Mouse (Mus musculus) neural tube, embryonic 12.5 days (tissue): ENCODE data around the gene Lrrc15. TPM values are rescaled to one million over a fixed set of nuclear protein-coding genes. Genes with fewer than 3 reads are reported as not detected.

Experiments used
- ATAC-seq: fragments of 200-750 bp; cut with Nextera tagmentation; 2 replicates; pipeline ENCODE4 v1.8.0; 2017; ENCODE audit warnings: low read depth, mild to moderate bottlenecking, moderate TSS enrichment, moderate library complexity; ENCODE audit not compliant: low FRiP score
- H3K27ac ChIP-seq: fragments of 300-500 bp; sonication (generic); 2 replicates; pipeline ENCODE4 v1.5.1; 2016
- H3K27me3 ChIP-seq: fragments of 300-500 bp; sonication (generic); replicated peaks from 2 replicates; pipeline ENCODE4 v1.6.1; 2016; ENCODE audit warnings: mild to moderate bottlenecking
- H3K36me3 ChIP-seq: fragments of 300-500 bp; sonication (generic); 2 replicates; pipeline ENCODE4 v1.6.1; 2016; ENCODE audit warnings: mild to moderate bottlenecking
- H3K4me1 ChIP-seq: fragments of 300-500 bp; sonication (generic); 2 replicates; pipeline ENCODE4 v1.6.1; 2016
- H3K4me2 ChIP-seq: fragments of 300-500 bp; sonication (generic); replicated peaks from 2 replicates; pipeline ENCODE4 v1.6.1; 2016; ENCODE audit warnings: mild to moderate bottlenecking
- H3K4me3 ChIP-seq: fragments of 300-500 bp; sonication (generic); 2 replicates; pipeline ENCODE4 v1.5.1; 2016
- H3K9ac ChIP-seq: fragments of 300-500 bp; sonication (generic); 2 replicates; pipeline ENCODE4 v1.6.1; 2016; ENCODE audit warnings: mild to moderate bottlenecking
- H3K9me3 ChIP-seq: fragments of 300-500 bp; sonication (generic); 2 replicates; pipeline ENCODE4 v1.6.1; 2016; ENCODE audit warnings: mild to moderate bottlenecking
- WGBS: fragments of 180-500 bp; shearing (Covaris S2); methylation state at CpG from one replicate; pipeline ENCODE4 v1.1.7; 2016; 5-methylcytosine and 5-hydroxymethylcytosine counted together
- polyA plus RNA-seq: library from polyadenylated mRNA; unstranded; fragments of >200 nt; fragmentation: Nextera tagmentation; extraction: Ambion mirVana; gene quantifications from 2 replicates; pipeline ENCODE4 v1.2.1, GENCODE M21; 2016

Gene Lrrc15
- polyA plus RNA-seq, 1 experiment from 2014 or later: 0.27 TPM

GRCm38 (mm10) chr16:30231882-30232604 is 51.0 kb downstream of the Lrrc15 start:
- WGBS: 31% methylated on average over 13 of the region's 13 CpGs
- ATAC-seq: no peak

GRCm38 (mm10) chr16:30227352-30227751 is 55.7 kb downstream of the Lrrc15 start:
- H3K4me2 ChIP-seq: no peak overlapping the region
- H3K36me3 ChIP-seq: no peaks in the 10 kb centered on the region
- no peak overlapping the region for H3K27ac ChIP-seq
- no peak overlapping the region for H3K4me3 ChIP-seq
- no peak overlapping the region for H3K9ac ChIP-seq
- H3K9me3 ChIP-seq: no peaks in the 10 kb centered on the region
- ATAC-seq: no peak
- H3K27me3 ChIP-seq: peaks cover 11% of the 10 kb centered on the region
- WGBS: 62% methylated on average over 7 of the region's 7 CpGs
- H3K4me1 ChIP-seq: peaks cover 2% of the 10 kb centered on the region; the same call in 1 of the 2 replicates

More at GRCm38 (mm10) chr16:30231882-30232604, 51.0 kb downstream of the Lrrc15 start:
- no peak overlapping the region for H3K27ac ChIP-seq
- no peak overlapping the region for H3K4me2 ChIP-seq
- no peak overlapping the region for H3K4me3 ChIP-seq
- peaks cover 42% of the 10 kb centered on the region for H3K27me3 ChIP-seq
- H3K36me3 ChIP-seq: no peaks in the 10 kb centered on the region
- no peaks in the 10 kb centered on the region for H3K9me3 ChIP-seq
- H3K4me1 ChIP-seq: peaks cover 18% of the 10 kb centered on the region; the same call in 1 of the 2 replicates
- H3K9ac ChIP-seq: no peak overlapping the region

- peaks cover 11% of the 10 kb centered on the region for H3K27me3 ChIP-seq
- H3K9me3 ChIP-seq: no peaks in the 10 kb centered on the region
- H3K36me3 ChIP-seq: no peaks in the 10 kb centered on the region
- H3K9ac ChIP-seq: no peak overlapping the region
- no peak overlapping the region for H3K4me2 ChIP-seq
- ATAC-seq: no peak
- H3K4me1 ChIP-seq: peaks cover 4% of the 10 kb centered on the region; the same call in 1 of the 2 replicates
- WGBS: 68% methylated on average over 13 of the region's 13 CpGs
- H3K27ac ChIP-seq: no peak overlapping the region
- no peak overlapping the region for H3K4me3 ChIP-seq
Measured at GRCm38 (mm10) chr16:30221161-30221782, 61.8 kb downstream of the Lrrc15 start.

Other genes with a start within 250 kb of the Lrrc15 start
- gene Hes1, start 218.9 kb downstream of the Lrrc15 start, polyA plus RNA-seq: 50.5 and 51.1 TPM in 2 replicates
- not detected in 2 replicates for gene Cpn2, start 15.8 kb downstream of the Lrrc15 start, polyA plus RNA-seq
- gene Gp5, start 27.5 kb upstream of the Lrrc15 start, polyA plus RNA-seq: 1.3 and 1.6 TPM in 2 replicates
- gene Atp13a3, start 122.7 kb upstream of the Lrrc15 start, polyA plus RNA-seq: 13.0 and 13.3 TPM in 2 replicates